Mouse (Mus musculus): ENCODE results near the gene Glt8d2. TPM values are rescaled to one million over a fixed set of nuclear protein-coding genes. Genes with fewer than 3 reads are reported as not detected.
A peak's percentile ranks its signal among the peaks of the same experiment; 100 is the strongest.

The Glt8d2 gene
- total RNA-seq (2021), result 1 to 10 TPM; 3.4 to 3.6 TPM

DNA sequence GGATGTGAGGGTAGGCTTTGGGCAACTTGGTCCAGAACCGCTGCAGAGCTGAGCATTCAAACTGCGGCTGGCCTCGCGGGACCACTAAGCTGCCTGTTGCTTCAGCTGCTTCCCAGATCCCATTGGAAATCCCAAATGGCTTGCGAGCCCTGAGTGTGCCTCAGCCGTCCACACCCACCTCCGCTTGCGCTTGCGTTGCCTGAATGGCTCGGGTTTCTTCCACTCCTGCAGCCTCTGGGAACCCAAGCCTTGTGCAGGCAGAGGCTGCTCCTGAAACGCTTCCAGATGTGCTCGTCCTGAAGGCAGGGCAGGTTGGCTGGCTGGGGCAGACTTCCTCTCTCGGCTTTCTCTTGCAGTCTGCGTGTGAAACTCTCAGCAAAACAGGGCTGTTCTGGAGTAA lies at the start of gene Glt8d2:
Gene Glt8d2 (minus strand): TSS at position 157 of the 400 bp plus-strand sequence.
- peak; percentile 71 to 72 for DNase-seq
- intact Hi-C loops (cut with DNase I), result no loop called here

DNA sequence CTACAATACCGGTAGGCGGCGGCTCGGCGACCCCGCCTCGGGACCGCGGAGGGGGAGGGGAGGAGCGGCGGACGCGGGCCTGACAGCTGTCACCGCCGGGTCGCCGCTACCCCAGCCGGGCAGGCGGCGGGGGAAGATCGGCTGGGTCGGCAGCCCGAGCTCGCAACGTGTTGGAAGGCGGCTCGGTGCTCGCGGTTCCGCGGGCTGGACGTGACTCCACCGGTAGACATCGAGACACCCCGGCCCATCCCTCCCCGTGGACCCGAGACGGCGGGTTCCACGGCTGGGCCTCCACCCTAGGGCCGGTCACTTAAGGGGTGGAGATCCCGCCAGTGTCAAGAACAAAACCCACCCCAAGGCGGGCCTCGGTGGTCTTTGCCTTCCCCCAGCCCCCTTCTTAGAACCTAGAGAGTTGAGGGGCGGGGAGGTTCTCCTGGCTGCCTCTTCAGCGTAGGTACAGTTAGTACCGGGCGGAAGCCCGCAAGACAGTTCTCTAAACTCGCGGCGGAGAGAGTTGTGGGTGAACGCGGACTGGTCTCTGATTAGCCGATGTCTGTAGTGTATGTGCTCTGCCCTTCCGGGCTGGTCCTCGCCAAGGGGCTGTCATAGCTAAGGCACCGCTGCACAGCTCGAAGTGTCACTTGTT lies 9.0 kb upstream of the Glt8d2 start:
- DNase-seq, result no peak
- intact Hi-C loops (cut with DNase I), result loop anchor here (2.0 to 5.0 kb wide), 2 partner anchors 33 to 163 kb away; no protein-coding TSS in a partner anchor

DNA sequence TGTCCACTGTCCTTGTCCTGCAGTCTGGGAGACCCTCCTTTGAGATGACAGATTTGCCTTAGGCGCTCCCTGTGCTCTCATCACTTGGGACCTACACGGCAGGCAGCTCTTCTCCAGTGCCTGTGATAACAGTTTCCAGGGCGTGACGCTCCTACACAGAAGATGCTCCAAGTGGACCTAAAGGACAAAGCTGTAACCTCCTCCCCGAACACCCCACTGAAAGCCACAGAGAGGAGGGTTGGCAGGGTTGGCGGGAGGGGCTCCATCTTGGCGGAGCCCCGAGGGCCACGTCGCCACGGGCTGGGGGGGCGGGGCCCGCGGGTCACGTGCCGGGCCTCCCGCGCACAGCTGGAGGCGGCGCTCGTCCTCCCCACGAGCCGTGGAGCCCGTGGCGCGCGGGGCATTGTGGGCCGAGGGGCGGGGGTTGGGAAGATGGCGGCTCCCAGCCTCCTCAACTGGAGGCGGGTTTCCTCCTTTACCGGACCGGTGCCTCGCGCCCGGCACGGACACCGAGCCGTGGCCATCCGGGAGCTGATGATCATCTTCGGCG lies 8.3 kb upstream of the Glt8d2 start:
- peak; percentile 92 to 93 for DNase-seq
- intact Hi-C loops (cut with DNase I), result loop anchor here (2.0 to 5.0 kb wide), 2 partner anchors 32 to 164 kb away; no protein-coding TSS in a partner anchor

DNA sequence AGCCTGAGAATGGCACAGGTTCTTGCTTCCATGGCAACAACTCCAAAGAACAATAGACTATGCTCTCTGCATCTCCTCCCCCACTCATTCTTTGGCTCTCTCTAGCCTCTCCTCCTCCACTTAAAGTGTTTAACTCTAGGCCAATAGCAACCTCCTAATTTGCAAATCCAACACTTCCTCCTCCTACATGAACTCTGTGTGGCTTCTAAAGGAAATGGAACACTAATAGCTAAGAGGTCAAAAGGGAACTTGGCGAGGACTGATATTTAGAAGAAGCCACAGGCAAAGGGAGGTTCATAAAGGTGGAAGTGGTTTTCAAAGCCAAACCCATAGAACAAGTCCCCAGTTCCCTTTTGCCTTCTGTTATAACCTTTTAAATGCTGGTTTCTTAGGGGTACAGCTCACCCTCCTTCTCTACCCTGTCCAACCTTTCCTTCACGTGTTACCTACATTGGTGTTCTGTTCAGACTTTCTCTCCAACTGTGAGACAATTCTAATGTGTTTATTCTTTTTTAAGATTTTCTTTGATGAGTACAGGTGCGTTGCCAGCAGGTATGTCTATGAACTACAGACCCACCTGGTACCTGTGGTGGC lies 7.0 kb upstream of the Glt8d2 start:
- DNase-seq, result peak; percentile 29 to 40
- intact Hi-C loops (cut with DNase I), result loop anchor here (5.0 kb wide), 1 partner anchor 165 kb away; no protein-coding TSS in a partner anchor

DNA sequence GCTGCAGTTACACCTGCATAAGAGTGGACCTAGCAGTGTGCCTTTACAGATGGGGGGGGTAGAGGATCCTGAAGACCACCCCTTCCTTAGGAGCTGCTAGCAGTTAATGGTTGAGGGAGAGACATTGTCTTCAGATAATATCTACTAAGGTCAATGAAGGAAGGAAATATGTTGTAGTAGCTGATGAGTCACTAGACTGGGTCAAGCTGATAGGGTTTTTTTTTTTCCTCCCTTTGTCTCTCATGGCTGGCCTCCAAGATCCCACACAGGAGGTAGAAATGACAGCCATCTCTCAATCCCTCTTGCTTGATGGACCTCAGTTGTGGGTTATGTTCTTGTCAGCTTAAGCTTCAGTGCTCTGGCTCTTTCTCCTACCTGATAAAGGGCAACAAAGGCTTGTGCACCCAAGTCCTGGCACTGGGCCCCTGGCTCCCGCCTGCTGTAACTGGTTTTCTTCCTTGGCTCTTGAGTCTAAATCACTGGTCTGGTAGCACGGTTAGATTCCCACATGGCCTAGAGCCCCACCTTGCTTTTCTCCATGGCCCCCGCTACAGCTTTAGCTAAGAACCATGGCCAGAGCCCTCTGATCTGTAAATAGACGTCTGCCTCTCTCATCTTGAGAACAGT lies 6.1 kb upstream of the Glt8d2 start:
- DNase-seq, result peak; percentile 10 to 18
- intact Hi-C loops (cut with DNase I), result loop anchor here (5.0 kb wide), 1 partner anchor 166 kb away; no protein-coding TSS in a partner anchor

DNA sequence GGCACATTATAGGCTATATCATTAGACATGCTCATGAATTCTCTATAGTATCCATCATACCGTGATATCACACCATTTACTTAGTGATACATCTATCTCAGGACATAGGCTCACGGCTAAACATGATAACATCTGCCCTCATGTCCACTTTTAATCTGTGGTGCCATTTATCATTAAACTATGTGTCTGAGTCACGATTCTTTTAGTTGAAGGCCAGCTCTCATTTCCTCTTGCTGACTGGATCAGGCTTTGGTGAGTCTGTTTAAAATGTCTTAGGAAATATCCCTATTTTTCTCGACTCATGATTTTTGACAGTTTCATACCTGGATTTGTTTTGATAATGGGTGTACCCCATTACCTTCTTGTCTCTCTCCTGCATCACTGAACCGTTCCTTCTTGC lies 5.5 kb upstream of the Glt8d2 start, which contains the start of gene Hcfc2:
Gene Hcfc2 (plus strand): TSS at position 205 of the 400 bp plus-strand sequence.
- DNase-seq, result no peak
- intact Hi-C loops (cut with DNase I), result loop anchor here (5.0 kb wide), 1 partner anchor 166 kb away; no protein-coding TSS in a partner anchor

DNA sequence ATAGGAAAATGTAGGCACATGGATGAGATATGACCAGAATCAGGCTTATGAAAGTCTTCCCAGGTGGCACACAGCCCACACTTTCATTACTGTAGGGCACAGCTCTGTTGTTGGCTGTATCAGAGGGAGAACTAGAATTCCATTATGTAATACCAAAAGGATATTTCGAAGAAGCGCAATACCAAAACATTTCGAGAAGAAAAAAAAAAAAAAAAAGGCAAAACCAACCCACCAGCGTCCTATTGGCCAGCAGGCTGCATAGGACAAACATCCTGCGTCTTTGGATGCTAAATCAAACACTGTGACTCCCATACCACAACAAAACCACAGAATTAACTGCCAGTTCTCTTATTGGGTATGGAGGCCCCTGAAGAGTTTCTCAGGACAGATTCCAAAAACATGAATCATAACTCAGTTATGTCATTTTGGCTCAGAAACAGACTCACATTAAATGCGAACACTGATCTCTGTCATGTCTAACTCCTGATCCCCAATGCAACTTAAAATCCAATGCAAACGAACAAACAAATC lies 704 bp downstream of the Glt8d2 start:
- peak; percentile 13 to 27 for DNase-seq
- intact Hi-C loops (cut with DNase I), result no loop called here

DNA sequence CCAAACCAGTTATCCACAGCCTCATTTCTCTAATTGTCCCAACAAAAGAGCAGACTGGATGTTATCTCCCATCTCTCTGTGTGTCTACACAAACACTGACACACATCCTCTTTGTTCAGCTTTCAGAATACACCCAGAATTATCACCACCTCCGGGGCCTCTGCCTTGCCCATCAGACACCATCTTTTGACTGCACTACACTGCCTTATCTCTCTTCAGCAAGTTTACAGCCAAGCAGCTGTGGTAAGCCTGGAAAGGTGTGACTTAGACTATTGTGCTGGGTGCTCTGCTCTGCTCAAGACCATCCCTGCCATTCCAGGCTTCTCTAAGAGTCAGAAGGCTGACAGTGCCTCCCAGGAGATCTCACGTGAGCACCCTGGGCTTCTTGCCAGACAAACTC lies 5.0 kb downstream of the Glt8d2 start:
- intact Hi-C loops (cut with DNase I), result no loop called here
- no peak for DNase-seq

DNA sequence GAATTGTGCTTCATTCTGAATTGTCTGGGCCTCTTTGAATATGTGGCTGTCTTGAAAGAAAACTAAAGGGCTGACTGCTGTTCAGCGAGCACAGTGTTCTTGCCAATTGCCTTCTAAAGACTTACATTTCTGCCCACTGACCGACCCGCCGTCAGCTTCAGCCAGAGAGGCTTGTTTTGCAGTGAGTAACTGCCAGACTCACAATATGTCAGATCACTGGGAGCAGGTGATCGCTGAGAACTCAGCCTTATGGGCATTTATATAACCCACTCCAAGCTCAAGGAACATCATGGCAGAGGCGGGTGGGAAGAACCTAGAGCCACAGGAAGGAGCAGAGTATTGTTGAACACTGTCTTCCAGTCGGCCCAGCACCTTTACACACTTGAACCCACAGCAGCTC lies 8.8 kb downstream of the Glt8d2 start:
- intact Hi-C loops (cut with DNase I), result no loop called here
- no peak for DNase-seq

DNA sequence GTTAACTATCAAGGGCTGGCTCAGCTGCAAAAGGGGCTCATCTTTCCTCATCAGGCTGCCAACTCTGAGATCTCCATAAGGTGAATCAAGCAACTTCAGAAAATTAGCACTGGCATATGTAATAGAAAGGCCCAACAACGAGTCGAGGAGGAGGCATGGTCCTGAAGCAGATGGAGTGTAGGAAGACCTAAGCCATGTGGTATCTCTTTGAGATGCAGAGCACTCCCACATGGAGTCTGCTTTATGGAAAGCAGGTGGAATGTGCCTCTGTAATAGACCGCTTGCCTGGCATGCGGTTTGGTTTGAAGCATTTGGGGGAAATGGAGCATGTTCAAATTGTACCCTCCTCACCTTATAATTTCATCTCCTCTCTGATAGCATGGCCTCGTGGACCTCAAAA lies 9.7 kb downstream of the Glt8d2 start:
- DNase-seq, result no peak
- intact Hi-C loops (cut with DNase I), result no loop called here

DNA sequence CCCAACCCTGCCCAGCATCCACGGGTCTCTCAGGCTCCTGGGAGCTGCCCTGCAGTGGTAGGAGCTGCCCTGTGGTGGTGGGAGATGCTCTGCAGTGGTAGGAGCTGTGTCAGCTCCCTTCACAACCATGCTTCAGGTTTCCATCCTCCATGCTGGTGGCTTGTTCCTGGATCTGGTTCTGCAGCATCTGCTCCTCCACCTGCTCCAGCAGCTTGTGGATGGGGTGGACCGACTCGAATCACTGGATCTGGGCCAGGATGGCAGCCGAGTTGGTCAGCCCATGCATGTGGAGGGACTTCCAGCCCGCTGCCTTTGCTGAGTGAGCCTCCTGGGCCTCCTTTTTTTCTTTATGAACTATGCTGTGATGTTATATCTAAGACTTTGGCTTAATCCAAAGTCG lies 13.5 kb downstream of the Glt8d2 start:
- no peak for DNase-seq
- intact Hi-C loops (cut with DNase I), result no loop called here

DNA sequence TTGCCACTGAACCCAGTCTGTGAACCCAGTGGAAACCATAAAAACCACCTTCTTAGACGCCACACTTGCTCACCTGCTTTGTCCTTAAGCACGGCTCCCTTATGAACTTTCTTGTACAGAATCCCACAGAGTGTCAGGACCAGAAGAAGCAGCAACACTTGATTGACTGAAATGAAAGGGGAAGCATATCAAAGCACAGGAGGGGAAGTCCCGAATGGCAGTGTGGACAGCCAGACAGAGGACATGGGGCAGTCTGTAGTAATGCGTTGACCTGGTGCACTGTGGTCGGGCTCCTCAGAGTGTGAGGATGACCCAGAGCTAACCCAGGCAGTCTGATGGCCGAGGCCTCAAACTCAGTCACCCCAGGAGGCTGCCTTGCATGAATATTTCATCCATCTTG lies 20.2 kb downstream of the Glt8d2 start:
- DNase-seq, result no peak
- intact Hi-C loops (cut with DNase I), result no loop called here

DNA sequence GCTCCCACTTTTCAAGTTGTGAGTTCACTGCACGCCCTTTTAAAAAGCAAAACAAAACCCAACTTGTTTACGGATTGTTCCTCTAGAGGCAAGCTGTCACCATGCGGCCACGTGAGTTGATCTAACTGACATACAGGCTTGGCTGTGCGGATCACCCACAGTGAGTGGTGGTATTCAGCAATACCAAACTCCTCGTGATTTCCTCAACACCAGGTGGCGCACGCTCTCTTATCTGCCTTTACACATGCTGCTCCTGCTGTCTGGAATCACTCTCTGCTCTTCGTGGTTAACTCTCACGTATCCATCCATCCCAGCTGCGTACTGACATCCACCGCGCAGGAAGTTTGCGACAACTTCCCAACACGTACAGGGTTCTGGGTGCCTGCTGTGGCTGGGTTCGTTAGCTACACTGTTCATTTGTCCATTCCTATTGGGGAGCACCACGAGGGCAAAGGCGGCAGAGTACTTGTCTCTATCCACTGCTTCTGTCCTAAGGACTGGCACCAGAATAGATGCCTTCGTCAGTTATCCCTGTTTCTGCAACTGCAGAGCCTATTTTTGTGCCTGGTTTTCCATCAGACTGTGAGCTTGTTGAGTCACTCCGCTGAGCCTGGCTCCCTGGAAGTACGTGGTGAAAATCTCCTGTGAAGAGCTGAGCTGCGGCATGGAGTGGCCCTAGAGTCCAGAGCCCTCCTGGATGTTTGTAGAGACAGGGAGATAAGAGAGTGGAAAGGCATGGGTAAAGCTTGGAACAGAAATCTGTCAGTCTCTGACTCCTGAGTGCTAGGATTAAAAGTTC lies 23.8 kb downstream of the Glt8d2 start:
- intact Hi-C loops (cut with DNase I), result loop anchor here (2.0 to 5.0 kb wide), 3 partner anchors 32 to 234 kb away; no protein-coding TSS in a partner anchor
- peak; percentile 88 to 92 for DNase-seq

DNA sequence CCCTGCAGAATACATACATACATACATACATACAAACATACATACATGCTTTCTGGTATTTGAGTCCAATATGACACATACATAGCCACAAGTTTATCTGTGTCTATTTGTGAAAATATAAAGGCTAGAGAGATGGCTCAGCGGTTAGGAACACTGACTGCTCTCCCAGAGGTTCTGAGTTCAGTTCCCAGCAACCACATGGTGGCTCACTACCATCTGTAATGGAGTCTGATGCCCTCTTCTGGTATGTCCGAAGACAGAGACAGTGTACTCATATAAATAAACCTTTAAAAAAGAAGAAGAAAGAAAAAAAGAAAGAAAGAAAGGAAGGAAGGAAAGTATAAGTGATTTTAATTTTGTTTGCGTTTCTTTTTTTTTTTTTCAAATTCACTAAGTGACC lies 24.5 kb downstream of the Glt8d2 start:
- no peak for DNase-seq
- intact Hi-C loops (cut with DNase I), result loop anchor here (2.0 to 5.0 kb wide), 3 partner anchors 33 to 235 kb away; no protein-coding TSS in a partner anchor

DNA sequence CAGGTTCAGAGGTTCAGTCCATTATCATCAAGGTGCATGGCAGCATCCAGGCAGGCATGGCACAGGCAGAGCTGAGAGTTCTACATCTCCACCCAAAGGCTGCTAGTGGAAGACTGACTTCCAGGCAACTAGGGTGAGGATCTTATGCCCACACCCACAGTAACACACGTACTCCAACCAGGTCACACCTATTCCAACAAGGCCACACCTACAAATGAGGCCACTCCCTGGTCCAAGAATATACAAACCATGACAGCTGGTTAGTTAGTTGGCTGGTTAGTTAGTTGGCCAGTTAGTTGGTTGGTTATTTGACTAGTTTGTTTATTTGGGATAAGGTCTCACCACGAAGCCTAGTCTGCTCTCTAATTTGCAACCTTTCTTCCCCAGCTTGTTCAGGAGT lies 27.2 kb downstream of the Glt8d2 start:
- intact Hi-C loops (cut with DNase I), result no loop called here
- no peak for DNase-seq

DNA sequence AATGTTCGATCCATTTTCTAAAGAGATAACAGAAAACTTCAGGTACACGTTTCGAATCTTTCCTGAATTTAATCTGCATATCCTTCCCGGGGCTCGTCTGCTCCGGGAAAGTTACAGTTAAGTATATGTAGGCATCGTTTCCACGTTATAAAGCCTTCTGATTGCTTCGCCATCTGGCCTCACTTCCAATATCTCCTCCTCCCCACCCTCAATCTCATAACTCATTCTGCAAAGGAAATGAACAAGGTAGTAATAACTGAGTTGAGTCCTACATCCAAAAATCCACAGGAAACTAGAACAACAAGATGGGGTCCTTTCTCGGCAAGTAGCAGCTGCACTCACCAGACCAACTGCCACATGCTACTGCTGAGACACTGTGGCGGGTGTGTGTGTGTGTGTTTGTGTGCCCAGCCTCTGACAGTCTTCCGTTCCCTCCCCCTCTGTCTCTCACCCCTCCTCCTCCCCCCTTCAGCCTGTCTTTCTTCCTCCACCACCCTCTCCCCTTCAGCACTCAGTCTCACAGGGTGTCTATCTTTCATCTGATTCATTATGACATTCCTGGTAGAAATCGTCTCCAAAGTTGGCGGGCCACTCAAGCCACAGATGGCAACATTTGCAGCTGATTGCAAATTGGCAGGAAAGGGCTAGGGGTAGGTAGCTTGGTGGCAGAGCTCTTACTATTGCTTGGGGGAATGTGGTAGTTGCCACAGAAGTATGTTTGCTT lies 28.0 kb downstream of the Glt8d2 start:
- intact Hi-C loops (cut with DNase I), result no loop called here

DNA sequence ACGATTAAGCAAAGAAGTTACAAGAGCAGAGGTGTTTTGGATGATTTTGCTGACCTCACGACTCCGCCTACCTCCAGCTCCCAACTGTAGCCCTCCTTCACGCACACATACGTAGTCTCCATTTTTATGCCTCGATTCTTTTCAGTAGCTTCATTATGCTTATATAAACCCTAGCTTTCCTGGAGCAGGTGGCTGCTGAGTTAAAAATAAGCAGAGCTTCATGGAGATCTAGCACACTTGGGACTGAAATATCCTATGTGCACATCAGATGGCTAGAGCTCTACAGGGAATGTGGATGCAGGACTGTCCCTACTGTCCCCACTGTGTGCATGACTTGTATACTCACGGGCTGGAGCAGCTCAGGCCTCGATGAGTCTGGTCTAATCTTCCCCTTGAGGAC lies 28.6 kb downstream of the Glt8d2 start:
- intact Hi-C loops (cut with DNase I), result no loop called here
- no peak for DNase-seq

More for the DNA sequence above, 28.0 kb downstream of the Glt8d2 start:
- DNase-seq, result no peak

DNA sequence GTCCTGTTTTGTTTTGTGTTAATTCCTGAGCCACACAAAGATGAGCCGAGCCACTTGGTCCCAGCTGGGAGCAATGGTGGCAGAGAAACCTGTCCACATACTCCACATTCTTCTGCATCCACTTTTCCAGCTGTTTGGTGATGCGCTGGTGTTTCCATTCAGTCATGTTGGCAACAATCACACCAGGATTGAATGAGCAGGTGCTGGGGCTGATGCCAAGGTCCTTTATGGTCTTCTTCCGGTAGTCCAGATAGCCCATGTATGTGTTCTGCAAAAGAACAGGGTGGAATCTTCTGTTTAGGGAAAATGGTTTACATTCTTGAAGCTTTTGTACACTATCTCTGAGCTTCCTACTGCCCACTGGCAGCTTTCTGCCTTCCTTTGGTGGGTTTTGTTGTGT lies 35.9 kb downstream of the Glt8d2 start:
- DNase-seq, result no peak
- intact Hi-C loops (cut with DNase I), result no loop called here

DNA sequence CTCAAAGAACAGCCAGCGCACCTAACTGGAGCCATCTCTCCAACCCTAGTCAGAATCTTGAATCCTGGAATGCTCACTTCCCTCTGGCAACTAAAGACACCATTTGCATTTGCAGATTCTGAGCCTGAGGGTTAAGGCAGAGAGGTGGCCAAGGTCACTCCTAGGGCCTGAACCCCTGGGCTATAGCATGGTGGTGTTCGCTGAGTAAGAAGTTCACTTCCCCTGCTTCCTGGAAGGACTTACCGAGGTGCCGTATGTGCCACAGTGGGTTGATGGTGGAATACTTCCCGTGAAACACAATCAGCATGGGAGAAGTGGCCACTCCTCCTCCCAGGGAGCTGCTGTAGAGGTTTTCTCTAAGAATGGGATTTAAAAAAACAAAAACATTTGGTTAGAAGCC lies 37.8 kb downstream of the Glt8d2 start:
- intact Hi-C loops (cut with DNase I), result no loop called here
- no peak for DNase-seq

DNA sequence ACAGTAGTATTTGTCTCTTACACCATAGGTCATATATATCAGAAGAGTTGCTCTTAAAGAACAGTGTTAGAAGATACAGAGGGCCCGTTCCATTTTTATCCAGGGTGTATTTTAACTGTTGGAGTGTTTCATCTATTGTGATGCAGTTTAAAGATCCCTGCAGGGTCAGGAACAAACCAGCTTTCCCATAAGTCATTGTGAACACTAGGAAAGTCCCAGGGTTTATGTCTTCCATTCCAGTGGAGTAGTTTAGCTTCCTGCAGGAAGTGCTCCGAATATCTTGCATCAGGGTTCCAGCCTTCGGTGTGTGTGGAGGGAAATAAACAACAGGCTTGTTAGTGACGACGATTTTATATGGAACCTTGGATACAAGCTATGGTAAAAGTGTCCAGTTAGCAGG lies 39.2 kb downstream of the Glt8d2 start:
- no peak for DNase-seq
- intact Hi-C loops (cut with DNase I), result no loop called here

Measured in heart, postnatal 10 days (tissue).